Mouse (Mus musculus) CD8-positive naive resting alpha-beta T cell, adult 2 months (primary cell): ENCODE results near the gene Lrmda.

ENCODE experiments used
- DNase-seq, 2 experiments: peaks; one replicate each; pipeline ENCODE4 v3.0.0; 2022; ENCODE audit warnings: low read depth in 2 of 2, low spot score in 2 of 2

The Lrmda gene

DNA sequence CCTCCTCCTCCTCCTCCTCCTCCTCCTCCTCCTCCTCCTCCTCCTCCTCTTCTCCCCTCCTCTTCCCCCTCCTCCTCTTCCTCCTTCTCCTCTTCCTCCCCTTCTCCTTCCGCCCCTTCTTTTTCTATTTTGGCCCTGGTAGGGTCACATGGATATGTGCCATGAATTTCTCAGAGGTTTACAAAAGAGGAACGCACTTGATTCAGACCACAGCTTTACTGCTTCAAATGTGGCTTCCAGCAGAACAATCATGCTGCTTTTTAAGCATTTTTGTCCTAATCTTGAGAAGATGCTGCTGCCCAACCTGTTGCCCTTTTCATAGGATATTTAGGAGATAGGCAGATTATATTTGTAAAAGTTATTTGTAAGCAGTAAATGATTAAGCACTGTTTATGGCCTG is 903.7 kb downstream of the Lrmda start:
- no peak for DNase-seq

DNA sequence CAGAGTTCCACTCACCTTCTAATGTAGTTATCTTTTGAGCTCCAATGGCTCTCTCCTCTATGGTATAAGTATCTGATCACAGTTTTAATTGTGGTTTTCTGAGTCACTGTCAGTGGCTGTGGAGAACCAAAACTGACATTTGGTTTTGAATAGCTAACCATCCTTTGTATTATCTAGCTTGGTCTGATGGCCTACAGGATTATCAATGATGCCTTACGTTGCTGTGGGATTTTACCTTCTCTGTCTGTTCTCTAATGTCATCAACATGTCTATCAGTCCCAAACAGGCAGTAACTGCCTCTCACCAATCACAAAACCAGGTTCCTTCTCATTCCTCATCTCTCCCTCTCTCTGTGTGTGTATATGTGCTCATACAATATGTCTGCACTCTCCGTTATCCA is 908.8 kb downstream of the Lrmda start:
- DNase-seq: no peak

DNA sequence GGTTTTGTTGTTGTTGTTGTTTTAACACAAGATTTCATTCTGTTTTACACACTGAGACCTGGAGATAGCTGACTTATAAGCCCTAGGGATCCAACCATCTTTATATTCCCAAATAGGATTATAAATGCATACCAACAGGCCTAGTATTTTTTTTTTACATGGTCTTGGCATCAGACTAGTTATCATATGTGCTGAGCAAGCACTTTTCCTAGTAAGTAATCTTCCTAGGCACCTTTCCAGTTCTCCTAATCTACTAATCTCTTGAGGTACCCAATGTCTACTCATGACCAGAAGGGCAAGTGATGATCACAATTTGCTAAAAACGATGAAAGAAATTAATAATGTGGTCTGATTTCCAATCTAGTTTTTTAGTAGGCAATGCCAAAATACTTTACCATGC is 909.2 kb downstream of the Lrmda start:
- no peak for DNase-seq

DNA sequence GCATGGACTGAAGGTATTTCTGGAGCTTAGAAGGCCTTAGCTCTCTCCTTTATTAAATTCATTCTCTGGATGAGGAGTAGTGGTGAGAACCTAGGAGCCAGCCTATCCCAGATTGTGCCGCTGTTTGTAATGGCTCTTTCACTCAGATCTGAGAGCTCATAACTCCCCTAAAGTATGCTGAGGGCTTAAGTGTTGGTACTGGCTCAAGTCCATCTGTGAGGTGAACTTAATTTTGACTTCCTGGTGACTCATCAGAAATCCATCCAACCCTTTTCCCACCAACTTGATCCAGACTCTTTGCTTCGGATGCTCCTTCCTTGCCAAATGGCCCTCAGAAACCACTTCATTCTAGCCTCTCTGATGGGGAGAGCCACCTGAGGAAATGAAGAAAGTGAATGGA is 910.1 kb downstream of the Lrmda start:
- no peak for DNase-seq

DNA sequence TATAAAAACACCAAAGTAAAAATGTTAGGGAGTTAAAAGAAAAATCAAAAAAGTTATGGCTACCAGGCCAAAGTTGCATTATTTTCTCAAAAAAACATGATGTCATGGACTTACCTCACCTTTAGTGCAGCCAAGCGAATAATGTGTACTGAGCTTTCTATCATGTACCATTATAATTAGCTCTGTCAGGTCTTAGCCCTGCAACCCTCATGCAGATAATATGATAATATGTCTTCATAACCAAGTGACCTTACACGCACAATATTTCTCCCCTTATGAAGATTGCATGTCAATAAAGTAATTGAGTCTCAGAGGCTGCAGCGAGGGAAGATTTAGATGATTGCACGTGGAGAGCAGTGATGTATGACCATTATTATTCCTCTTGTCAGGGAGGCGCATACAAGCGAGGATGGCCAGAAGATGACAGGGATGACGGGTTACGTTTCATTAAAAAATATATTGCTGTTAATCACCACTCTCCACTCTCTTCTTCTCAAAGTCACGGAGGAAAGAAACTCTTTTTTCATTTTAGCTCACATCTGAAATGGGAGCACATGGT is 911.1 kb downstream of the Lrmda start:
- no peak for DNase-seq

DNA sequence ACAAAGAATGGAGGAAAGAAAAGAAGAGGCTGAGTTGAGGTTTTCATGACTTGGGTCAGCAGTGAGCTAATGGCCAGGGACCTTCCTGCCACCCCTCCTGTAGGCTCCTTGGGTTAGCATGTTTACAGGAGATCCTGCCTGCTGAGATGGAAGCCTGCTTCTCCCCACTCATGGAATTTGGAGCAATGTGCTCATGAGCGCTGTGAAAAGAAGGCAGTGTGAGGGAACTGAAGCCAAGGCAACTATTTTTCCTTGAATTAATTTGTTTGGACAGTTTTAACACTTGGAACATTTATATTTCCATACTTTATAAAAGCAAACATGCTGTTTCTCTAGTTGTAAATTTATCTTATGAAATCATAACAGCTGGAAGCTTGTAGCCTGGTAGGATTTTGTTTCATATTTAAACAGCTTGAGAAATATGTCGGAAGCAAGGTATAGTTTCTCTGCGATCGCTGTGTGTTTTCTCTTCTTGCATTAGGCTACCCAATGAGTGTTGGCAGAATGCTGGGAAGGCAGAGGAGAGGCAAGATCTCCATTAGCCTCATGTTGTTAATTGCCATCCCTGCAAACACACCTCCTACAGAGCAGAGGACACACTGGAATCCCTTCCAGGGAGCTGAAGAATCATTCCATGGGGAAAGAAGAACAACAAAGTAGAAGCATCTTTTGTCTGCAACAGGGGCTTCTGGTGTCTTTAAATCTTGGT is 911.8 kb downstream of the Lrmda start:
- DNase-seq: no peak

DNA sequence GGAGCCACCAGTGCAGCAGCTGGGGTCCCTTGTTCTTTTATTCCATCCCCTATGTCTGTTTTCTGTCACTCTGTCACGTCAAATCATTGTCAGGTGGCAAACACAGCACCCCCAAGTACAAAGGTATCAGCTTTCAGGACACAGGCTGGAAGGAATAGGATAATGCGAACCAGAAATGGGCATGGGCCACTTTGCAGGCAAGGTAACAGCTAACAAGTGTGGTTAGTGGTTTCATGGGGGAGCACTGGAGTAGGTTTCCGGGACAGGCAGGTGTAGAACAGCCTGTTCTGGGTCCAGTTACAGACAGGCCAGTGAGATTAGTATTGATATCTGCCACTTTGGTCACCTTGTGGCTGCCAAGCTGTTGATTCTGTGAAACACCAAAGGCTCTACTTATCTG is 917.2 kb downstream of the Lrmda start:
- no peak for DNase-seq

DNA sequence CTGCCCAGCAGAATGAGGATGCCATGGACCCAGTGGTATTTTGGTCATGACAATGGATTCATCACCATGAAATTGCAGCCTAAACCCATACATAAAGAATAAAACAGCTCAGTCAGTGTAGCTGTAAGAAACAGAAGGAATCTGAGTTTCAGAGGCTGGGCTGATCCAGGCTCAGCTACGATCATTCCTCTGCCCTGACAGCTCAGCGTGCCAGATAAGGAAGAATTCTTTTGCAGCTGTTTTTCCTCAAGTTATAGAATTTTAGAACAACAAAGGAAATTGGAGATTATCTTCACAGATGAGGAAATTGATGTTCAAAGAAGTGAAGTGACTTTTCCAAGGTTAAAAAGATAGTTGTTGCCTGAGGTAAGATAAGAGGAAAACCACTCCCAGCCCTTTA is 921.1 kb downstream of the Lrmda start:
- DNase-seq: no peak

DNA sequence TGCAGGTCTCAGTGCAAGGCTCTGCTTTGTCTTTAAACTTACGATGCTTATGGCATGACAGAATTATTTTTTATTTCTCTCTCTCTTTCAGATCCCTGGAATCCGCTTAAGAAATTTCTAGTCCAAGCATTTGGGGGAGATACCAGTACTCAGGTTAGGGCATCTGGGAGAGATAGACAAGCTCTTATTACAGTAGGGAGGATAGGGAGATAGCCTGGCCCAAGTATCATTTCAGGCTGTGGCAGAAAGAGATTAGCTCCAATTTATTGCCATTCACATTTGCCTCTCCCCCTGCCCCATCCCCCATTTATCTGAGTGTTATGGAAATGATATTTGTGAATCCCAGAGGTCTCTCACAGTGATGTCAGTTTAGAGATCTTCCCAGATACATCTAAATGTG is 923.1 kb downstream of the Lrmda start:
- DNase-seq: no peak

DNA sequence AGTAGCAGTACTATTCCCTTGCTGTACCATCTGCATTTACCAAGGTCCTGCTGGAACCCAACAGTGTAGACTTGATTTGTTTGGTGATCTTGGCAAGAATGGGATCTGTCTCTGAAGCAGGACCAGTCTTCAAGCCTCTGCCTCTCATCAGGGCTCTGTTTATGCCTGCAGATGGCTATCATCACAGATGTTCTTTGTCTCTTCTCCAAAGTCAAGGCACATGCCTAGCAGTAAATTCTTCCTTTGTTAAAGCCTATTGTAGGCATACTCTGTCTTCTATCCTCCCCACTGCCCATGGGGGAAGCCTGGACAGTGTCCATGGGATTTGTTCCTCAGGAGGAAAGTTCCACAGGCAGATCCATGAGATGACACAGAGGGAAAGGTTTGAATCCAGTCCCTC is 930.0 kb downstream of the Lrmda start:
- DNase-seq: no peak

DNA sequence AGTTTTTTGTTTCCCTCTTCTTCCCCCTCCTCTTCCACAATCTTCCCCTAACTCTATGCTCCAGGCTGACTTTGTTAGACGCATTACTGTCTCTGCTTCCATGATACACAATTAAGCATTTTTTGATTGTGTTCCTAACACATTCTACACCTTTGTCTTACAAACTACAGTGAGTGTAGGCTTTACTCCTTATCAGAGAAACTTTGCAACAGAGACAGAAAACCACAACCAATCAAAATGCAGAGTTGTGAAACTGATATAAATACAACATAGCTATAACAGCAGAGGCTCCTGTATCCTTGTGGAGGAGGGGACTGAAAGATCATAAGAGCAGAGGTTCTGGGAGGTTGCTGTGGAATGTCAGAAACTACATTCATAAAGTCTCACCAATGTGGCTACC is 933.5 kb downstream of the Lrmda start:
- DNase-seq: no peak

DNA sequence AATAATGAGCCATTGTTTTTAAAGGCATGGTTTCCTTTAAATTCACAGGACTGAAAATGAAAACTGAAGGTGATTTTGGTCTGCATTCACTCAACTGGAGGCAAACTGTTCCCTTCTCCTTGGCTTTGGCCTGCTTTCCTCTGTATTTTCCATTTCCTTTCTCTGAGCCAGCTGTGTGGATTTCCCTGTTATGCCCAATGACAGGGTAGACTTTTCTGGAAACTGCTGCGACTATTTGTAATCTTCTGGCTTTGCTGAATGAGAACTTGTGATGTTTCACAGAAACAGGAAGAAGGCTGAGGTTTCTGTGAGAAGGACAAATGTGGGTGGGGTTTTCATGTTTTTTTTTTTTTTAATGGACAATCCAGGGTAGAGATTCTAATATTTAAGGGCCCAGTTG is 940.7 kb downstream of the Lrmda start:
- no peak for DNase-seq

DNA sequence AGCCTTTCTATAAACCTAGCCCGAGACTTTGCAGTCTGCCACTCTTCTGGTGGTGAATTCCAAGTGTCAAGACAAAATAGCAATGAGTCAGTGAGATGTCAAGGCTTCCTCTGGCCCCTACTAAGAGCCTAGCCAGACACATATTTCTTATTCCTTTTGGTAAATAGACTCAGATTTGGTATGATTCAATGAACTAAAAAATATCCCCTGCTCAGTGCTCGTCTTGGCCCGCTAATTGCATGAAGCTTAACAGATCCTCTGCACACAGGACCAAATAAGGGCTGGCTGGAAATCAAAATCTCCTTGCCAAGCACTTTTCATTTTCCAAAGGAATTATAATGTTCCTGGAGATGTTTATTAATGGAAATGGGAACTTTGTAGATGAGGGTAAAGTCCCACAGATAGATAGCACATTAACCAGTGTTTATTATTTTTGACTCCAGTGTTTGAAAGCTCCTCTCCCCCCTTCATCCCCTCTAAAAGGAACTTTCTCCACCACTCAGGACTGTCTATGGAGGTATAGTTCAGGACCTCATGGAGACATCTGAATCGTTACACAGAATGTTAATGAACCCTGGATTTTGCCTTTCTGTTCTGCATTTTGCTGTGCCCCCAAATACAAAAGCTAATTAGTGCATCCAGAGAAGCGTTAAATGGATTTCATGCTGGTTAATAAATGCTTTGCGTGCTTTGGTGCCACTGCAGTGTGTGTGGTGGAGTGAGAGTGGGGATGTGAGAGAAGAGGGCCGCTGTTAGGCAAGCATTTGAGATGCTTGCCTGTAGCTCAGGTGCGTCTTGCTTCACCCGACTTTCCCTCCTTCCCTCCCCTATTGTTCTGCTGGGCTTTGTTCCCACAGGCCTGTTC is 945.5 kb downstream of the Lrmda start:
- DNase-seq: no peak

DNA sequence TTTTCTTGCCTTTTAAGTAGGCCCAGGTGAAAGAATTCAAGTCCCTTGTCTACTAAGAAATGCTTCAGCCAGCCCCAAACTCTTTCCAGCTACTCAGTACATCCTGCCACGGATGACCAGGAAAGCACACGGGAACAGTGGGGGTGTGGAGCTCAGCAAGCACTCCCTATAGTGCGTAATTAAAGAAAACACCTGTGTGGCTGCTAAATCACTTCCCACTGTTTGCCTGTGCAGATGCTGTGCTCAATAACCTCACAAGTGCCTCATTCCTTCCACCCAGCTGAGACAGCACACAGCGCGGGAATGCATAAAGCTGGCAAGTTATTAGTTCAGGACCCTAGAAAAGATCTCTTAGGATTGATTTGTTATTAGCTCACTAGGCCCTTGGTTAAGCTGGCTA is 949.2 kb downstream of the Lrmda start:
- DNase-seq: no peak

DNA sequence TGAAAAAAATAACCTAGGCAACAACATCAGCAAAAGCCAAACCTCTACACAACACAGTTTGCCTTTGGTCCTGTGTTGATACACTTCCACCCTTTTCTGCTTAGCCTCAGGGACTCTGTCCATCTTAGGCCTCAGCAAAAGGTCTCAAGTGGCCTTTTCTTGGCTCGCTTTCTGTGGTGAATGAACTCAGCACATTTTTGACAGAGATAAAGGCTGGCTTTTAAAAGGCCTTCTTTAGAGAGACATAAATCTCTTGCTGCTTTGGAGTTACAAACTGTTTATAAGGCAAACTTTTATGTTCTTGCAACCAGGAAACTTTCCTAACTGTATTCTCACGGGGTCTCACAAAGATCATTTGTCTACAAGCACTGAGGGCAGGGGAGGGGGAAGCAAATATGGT is 967.2 kb downstream of the Lrmda start:
- no peak for DNase-seq

DNA sequence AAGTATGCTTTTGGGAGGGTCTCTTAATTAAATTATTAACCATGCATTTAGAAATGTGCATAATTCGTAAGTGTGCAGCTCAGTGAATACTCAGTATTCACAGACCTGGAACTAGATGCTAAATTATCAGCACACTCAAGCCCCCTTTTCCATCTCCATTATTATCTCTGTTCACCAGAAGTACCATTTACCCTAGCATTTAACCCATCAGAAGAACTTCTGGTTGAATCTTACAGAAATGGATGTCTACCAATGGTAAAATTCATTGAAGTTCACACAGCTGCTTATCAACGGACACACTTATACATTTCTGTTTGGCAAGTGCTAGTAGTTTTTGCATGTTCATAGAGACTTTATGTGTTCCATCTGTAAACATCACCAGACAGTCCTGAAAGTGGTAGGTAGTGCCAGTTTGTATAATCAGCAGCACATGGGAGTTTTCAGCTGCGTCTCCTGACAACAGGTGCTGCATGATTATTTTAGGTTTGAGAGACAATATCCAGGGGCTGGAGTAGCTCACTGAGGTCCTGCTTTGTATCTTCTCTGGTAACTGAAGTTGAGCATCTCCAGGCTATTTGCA is 968.7 kb downstream of the Lrmda start:
- no peak for DNase-seq

DNA sequence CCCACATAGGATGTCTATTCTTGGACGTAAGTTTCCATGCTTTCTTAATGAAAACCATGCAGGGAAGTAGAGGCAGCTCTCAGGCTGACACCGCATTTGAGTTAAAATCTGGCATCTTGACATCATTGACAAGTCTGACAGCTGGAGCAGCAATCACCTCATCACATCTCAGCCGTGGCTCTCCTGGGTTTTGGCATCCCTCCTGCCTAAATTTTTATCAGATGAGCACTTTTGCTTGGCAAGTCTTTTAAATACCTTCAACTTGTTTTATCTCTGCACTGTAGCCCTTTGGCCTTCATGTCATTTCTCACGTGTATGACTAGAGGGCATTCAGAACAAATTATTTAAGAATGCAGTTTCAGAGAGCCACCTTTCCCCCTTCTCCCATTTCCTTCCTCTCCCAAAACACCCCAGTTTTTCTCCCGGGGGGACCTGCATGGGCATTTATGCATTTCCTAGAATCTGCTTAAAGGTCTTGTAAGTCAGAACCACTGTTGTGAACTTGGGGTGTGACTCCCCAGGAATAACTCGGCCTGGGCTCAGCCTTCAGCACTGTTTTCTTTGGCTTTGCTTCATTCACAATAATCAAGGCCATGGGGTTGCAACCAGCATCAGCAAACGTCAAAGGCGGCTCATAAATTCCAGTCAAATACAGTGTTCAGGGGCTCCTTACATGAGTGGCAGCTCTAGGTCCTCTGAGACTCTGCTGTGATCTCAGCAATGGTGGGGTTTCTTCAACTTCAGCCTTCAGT is 975.8 kb downstream of the Lrmda start:
- no peak for DNase-seq

DNA sequence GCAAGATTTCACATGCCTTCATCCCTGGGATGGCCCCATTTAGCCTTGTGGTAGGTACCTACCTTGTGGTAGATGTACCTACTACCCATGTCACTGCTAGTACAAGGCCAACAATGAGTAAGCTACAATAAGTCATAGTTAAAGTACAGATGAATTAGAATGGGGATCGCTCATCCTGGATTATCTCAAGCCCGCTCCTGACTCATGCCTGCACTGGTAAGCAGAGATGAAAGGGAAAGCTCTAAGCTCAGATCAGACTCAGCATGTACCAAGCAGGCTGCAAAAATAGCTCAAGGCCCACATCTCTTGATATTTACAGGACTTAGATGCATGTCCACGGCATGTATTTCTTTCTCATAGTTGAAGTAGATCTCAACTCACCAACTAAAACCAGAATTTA is 979.4 kb downstream of the Lrmda start:
- no peak for DNase-seq

DNA sequence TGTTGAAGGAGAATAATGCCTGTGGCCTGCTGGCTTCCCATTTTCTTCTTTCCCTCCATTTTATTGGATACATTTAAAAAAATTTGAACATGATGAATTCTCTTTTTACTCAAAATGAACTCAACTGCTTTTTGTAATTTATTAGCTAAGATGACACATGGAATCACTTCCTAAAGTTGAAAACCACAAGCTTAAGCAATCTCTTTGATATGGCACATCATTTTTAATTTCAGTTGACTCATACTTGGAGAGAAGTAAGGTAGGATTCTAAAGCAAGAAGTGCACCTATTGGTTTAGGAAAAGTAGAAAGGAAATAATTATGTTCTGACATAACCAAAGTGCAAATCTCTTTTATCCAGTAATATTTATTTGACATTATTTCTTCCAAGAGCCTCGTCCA is 992.5 kb downstream of the Lrmda start:
- DNase-seq: no peak

DNA sequence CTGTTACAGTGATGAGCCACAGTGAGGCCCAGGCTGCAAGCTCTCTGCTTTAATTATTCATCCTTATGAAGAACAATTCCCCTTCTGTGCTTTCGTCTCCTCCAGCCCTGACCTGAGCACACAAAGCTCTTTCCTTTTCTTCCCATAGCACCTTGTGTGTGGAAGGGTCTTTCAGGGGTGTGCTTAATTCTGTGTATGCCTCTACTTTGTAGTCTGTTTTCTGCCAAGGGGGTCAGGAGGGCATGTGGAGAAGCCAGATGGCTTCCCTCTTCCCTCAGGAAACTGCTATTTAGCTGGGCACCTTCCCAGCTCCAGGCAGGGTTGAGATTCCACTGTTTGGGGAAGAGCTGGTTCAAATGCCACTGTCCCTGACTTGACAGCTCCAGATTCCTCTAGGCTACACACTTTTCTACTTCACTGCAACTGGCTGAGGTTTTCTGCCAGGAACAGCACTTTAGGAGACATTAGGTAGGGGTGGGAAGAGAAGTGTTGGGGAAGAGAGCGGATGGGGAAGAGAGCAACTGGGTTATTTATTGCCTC is 995.3 kb downstream of the Lrmda start:
- no peak for DNase-seq
